Mouse (Mus musculus) erythroblast, embryonic 14.5 days (primary cell): ENCODE measurements around the gene 2310022B05Rik.

Source experiments
- GATA1 ChIP-seq: IDR thresholded peaks from 2 replicates; pipeline ENCODE4 v1.6.1; 2012; ENCODE audit warnings: low read length, inconsistent platforms, mixed read lengths
- TAL1 ChIP-seq: IDR thresholded peaks from 3 replicates; pipeline ENCODE4 v1.6.1; 2012; ENCODE audit warnings: low read length, inconsistent platforms, mixed read lengths

DNA sequence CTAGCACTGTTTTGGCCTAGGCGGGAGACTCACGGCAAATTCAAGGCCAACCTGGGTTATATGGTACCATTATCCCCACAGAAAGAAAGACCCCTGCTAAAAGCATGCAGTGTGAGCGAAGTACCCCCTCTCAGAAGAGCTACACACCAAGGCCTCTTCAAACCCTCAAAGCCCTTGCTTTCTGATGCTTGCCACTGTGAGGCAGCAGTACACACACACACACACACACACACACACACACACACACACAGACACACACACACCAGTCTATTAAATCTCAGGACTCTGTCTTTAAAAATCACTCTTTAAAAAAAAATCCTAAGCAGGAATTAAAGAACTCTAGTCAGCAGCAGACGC lies 683 bp upstream of the 2310022B05Rik start:
- no peak for TF ChIP-seq TAL1
- TF ChIP-seq GATA1 = no peak
